Mouse (Mus musculus): ENCODE measurements around the gene Muc1. TPM values are rescaled to one million over a fixed set of nuclear protein-coding genes. Genes with fewer than 3 reads are reported as not detected.
"Not testable (repeated sequence)": the region's sequence is repeated elsewhere in the genome, so short reads cannot be mapped to it uniquely, and the experiment has no call there.

Gene Muc1
- polyA plus RNA-seq, 1 experiment, result 2.5 TPM

GRCm38 (mm10) chr3:89208736-89209135, 20.1 kb upstream of the Muc1 start:
- Histone ChIP-seq H3K4me3 (ENCODE audit: insufficient read depth, low read length) (no peak overlapping the region), H3K4me1 (ENCODE audit: control insufficient read depth, insufficient read depth, low read length) (peaks cover 5% of the 10 kb centered on the region; the same call in 1 of the 2 replicates), H3K27ac (ENCODE audit: insufficient read depth, low read length) (no peak overlapping the region)
- no peak for TF ChIP-seq CTCF (IDR thresholded peaks at IDR 0.05; ENCODE audit: borderline replicate concordance, insufficient read depth, low read length)

GRCm38 (mm10) chr3:89209731-89210130, 19.1 kb upstream of the Muc1 start:
- TF ChIP-seq CTCF (IDR thresholded peaks at IDR 0.05; ENCODE audit: borderline replicate concordance, insufficient read depth, low read length) (no peak), POLR2A (IDR thresholded peaks at IDR 0.05; ENCODE audit: low read depth, low read length) (no peak)
- H3K27ac ChIP-seq (ENCODE audit: insufficient read depth, low read length), result no peak overlapping the region
- no peak overlapping the region for H3K4me3 ChIP-seq (ENCODE audit: insufficient read depth, low read length)
- H3K4me1 ChIP-seq (ENCODE audit: control insufficient read depth, insufficient read depth, low read length), result peaks cover 5% of the 10 kb centered on the region; the same call in 1 of the 2 replicates

- no peak for TF ChIP-seq POLR2A (IDR thresholded peaks at IDR 0.05; ENCODE audit: low read depth, low read length)
- TF ChIP-seq CTCF (IDR thresholded peaks at IDR 0.05; ENCODE audit: borderline replicate concordance, insufficient read depth, low read length), result no peak
- peaks cover 5% of the 10 kb centered on the region; the same call in 1 of the 2 replicates for H3K4me1 ChIP-seq (ENCODE audit: control insufficient read depth, insufficient read depth, low read length)
- no peak overlapping the region for H3K27ac ChIP-seq (ENCODE audit: insufficient read depth, low read length)
- no peak overlapping the region for H3K4me3 ChIP-seq (ENCODE audit: insufficient read depth, low read length)
These were observed 18.7 kb upstream of the Muc1 start for GRCm38 (mm10) chr3:89210162-89210561.

GRCm38 (mm10) chr3:89210731-89211130, 18.1 kb upstream of the Muc1 start:
- TF ChIP-seq POLR2A (IDR thresholded peaks at IDR 0.05; ENCODE audit: low read depth, low read length), result 0 out of 2 replicates have a peak, but pooled peaks have one; percentile 4
- TF ChIP-seq CTCF (IDR thresholded peaks at IDR 0.05; ENCODE audit: borderline replicate concordance, insufficient read depth, low read length), result no peak
- Histone ChIP-seq H3K4me1 (ENCODE audit: control insufficient read depth, insufficient read depth, low read length) (peaks cover 5% of the 10 kb centered on the region; the same call in 1 of the 2 replicates), H3K4me3 (ENCODE audit: insufficient read depth, low read length) (no peak overlapping the region), H3K27ac (ENCODE audit: insufficient read depth, low read length) (no peak overlapping the region)

- TF ChIP-seq POLR2A (IDR thresholded peaks at IDR 0.05; ENCODE audit: low read depth, low read length), result peak; percentile 63
- TF ChIP-seq CTCF (IDR thresholded peaks at IDR 0.05; ENCODE audit: borderline replicate concordance, insufficient read depth, low read length), result no peak
- peaks cover 5% of the 10 kb centered on the region; the same call in 1 of the 2 replicates for H3K4me1 ChIP-seq (ENCODE audit: control insufficient read depth, insufficient read depth, low read length)
- peak overlapping the region; percentile 97 for H3K27ac ChIP-seq (ENCODE audit: insufficient read depth, low read length)
These were observed 14.9 kb upstream of the Muc1 start for GRCm38 (mm10) chr3:89213803-89214530.

GRCm38 (mm10) chr3:89214681-89215411, 14.0 kb upstream of the Muc1 start, which contains the start of gene Thbs3:
Gene Thbs3, plus strand, starts transcription at chr3:89215180.
- Histone ChIP-seq H3K4me1 (ENCODE audit: control insufficient read depth, insufficient read depth, low read length) (peaks cover 5% of the 10 kb centered on the region; the same call in 1 of the 2 replicates), H3K4me3 (ENCODE audit: insufficient read depth, low read length) (peak within 1 kb of the TSS; percentile 96), H3K27ac (ENCODE audit: insufficient read depth, low read length) (peak within 1 kb of the TSS; percentile 97)
- TF ChIP-seq POLR2A (IDR thresholded peaks at IDR 0.05; ENCODE audit: low read depth, low read length) (peak; percentile 64; the same call in 1 of the 2 replicates), CTCF (IDR thresholded peaks at IDR 0.05; ENCODE audit: borderline replicate concordance, insufficient read depth, low read length) (no peak)

More at GRCm38 (mm10) chr3:89213803-89214530, 14.9 kb upstream of the Muc1 start:
- H3K4me3 ChIP-seq (ENCODE audit: insufficient read depth, low read length), result peak overlapping the region; percentile 96

GRCm38 (mm10) chr3:89215853-89216252, 13.0 kb upstream of the Muc1 start:
- Histone ChIP-seq H3K4me3 (ENCODE audit: insufficient read depth, low read length) (peak overlapping the region; percentile 45), H3K27ac (ENCODE audit: insufficient read depth, low read length) (no peak overlapping the region), H3K4me1 (ENCODE audit: control insufficient read depth, insufficient read depth, low read length) (peaks cover 5% of the 10 kb centered on the region; the same call in 1 of the 2 replicates)
- TF ChIP-seq POLR2A (IDR thresholded peaks at IDR 0.05; ENCODE audit: low read depth, low read length) (no peak), CTCF (IDR thresholded peaks at IDR 0.05; ENCODE audit: borderline replicate concordance, insufficient read depth, low read length) (peak; percentile 81; the same call in 1 of the 2 replicates)

GRCm38 (mm10) chr3:89216407-89216806, 12.4 kb upstream of the Muc1 start:
- H3K4me3 ChIP-seq (ENCODE audit: insufficient read depth, low read length), result not testable (repeated sequence)

GRCm38 (mm10) chr3:89218271-89218670, 10.6 kb upstream of the Muc1 start:
- TF ChIP-seq POLR2A (IDR thresholded peaks at IDR 0.05; ENCODE audit: low read depth, low read length) (no peak), CTCF (IDR thresholded peaks at IDR 0.05; ENCODE audit: borderline replicate concordance, insufficient read depth, low read length) (no peak)
- Histone ChIP-seq H3K4me3 (ENCODE audit: insufficient read depth, low read length) (no peak overlapping the region), H3K4me1 (ENCODE audit: control insufficient read depth, insufficient read depth, low read length) (no peaks in the 10 kb centered on the region), H3K27ac (ENCODE audit: insufficient read depth, low read length) (no peak overlapping the region)

More at GRCm38 (mm10) chr3:89216407-89216806, 12.4 kb upstream of the Muc1 start:
- H3K4me1 ChIP-seq (ENCODE audit: control insufficient read depth, insufficient read depth, low read length); H3K27ac ChIP-seq (ENCODE audit: insufficient read depth, low read length): not testable (repeated sequence)

- no peak overlapping the region for H3K4me3 ChIP-seq (ENCODE audit: insufficient read depth, low read length)
- H3K27ac ChIP-seq (ENCODE audit: insufficient read depth, low read length), result no peak overlapping the region
- H3K4me1 ChIP-seq (ENCODE audit: control insufficient read depth, insufficient read depth, low read length), result no peaks in the 10 kb centered on the region
- TF ChIP-seq POLR2A (IDR thresholded peaks at IDR 0.05; ENCODE audit: low read depth, low read length), result no peak
- no peak for TF ChIP-seq CTCF (IDR thresholded peaks at IDR 0.05; ENCODE audit: borderline replicate concordance, insufficient read depth, low read length)
These were observed 9.3 kb upstream of the Muc1 start for GRCm38 (mm10) chr3:89219546-89219945.
